Mouse (Mus musculus) hindbrain, embryonic 13.5 days (tissue): ENCODE measurements around the gene Fnip2. TPM values are rescaled to one million over a fixed set of nuclear protein-coding genes. Genes with fewer than 3 reads are reported as not detected.

Source experiments
- ATAC-seq: fragments of 200-750 bp; cut with Nextera tagmentation; 2 replicates; pipeline ENCODE4 v1.8.0; 2017; ENCODE audit warnings: moderate TSS enrichment; ENCODE audit not compliant: low FRiP score
- H3K27ac ChIP-seq: fragments of 300-500 bp; sonication (generic); 2 replicates; pipeline ENCODE4 v1.5.1; 2015; ENCODE audit warnings: inconsistent platforms, mild to moderate bottlenecking, moderate library complexity
- H3K27me3 ChIP-seq: fragments of 300-500 bp; sonication (generic); 2 replicates; pipeline ENCODE4 v1.6.1; 2015; ENCODE audit warnings: mild to moderate bottlenecking, inconsistent platforms
- H3K36me3 ChIP-seq: fragments of 300-500 bp; sonication (generic); 2 replicates; pipeline ENCODE4 v1.6.1; 2015; ENCODE audit warnings: mild to moderate bottlenecking, inconsistent platforms
- H3K4me1 ChIP-seq: fragments of 300-500 bp; sonication (generic); replicated peaks from 2 replicates; pipeline ENCODE4 v1.6.1; 2015; ENCODE audit warnings: inconsistent platforms
- H3K4me2 ChIP-seq: fragments of 300-500 bp; sonication (generic); 2 replicates; pipeline ENCODE4 v1.6.1; 2015; ENCODE audit warnings: inconsistent platforms, mild to moderate bottlenecking, moderate library complexity
- H3K4me3 ChIP-seq: fragments of 300-500 bp; sonication (generic); 2 replicates; pipeline ENCODE4 v1.5.1; 2015; ENCODE audit warnings: mild to moderate bottlenecking, inconsistent platforms
- H3K9ac ChIP-seq: fragments of 300-500 bp; sonication (generic); 2 replicates; pipeline ENCODE4 v1.6.1; 2015; ENCODE audit warnings: mild to moderate bottlenecking, inconsistent platforms
- H3K9me3 ChIP-seq: fragments of 300-500 bp; sonication (generic); 2 replicates; pipeline ENCODE4 v1.6.1; 2016; ENCODE audit warnings: inconsistent platforms
- WGBS: fragments of 180-500 bp; shearing (Covaris S2); methylation state at CpG from one replicate; pipeline ENCODE4 v1.1.7; 2015; 5-methylcytosine and 5-hydroxymethylcytosine counted together
- polyA plus RNA-seq: library from polyadenylated mRNA; unstranded; fragments of >200 nt; fragmentation: Nextera tagmentation; extraction: Ambion mirVana; gene quantifications from 2 replicates; pipeline ENCODE4 v1.2.1, GENCODE M21; 2015

Gene Fnip2
- polyA plus RNA-seq, 1 experiment from 2014 or later, result 4.7 TPM

DNA sequence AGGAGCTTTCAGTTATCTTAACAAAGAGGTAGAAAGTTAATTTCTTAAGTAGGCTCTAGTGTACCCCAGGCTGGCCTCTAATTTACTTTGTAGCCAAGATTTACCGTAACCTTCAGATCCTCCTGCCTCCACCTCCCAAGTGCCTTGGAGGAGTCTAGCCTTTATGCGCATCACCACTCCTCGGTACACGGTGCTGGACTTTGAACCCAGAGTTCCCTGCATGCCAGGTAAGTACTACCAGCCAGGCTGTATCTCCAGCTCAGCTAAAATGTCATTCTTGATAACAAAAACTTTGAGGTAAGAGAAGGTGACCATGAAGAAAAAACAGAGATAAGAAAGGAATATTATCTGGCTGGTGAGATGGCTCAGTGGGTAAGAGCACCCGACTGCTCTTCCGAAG, 7.0 kb downstream of the Fnip2 start:
- ATAC-seq, result no peak
- Histone ChIP-seq H3K4me3 (no peak overlapping the region), H3K4me2 (no peak overlapping the region), H3K4me1 (peaks cover 14% of the 10 kb centered on the region), H3K27ac (no peak overlapping the region), H3K9me3 (no peaks in the 10 kb centered on the region), H3K27me3 (no peaks in the 10 kb centered on the region), H3K9ac (no peak overlapping the region), H3K36me3 (no peaks in the 10 kb centered on the region)
- 94% methylated on average over 6 of the region's 6 CpGs for WGBS

DNA sequence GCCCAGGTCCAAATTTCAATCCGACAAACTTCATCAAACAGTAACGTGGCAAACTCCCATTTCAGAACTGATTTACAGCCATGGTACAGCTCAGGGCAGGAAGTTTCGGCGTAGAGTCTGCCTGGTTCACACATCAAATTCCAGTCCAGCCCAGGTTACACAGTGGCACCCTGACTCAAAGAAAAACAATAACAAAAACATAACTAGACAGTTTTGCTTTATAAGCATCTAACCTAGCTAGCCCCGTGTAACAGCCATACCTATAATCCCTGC, 7.9 kb downstream of the Fnip2 start:
- H3K4me1 ChIP-seq, result peaks cover 8% of the 10 kb centered on the region
- no peaks in the 10 kb centered on the region for H3K36me3 ChIP-seq
- H3K9me3 ChIP-seq, result no peaks in the 10 kb centered on the region
- ATAC-seq, result no peak
- no peak overlapping the region for H3K27ac ChIP-seq
- H3K27me3 ChIP-seq, result no peaks in the 10 kb centered on the region
- H3K4me2 ChIP-seq, result no peak overlapping the region
- no peak overlapping the region for H3K4me3 ChIP-seq
- H3K9ac ChIP-seq, result no peak overlapping the region
- WGBS, result 89% methylated on average over 5 of the region's 5 CpGs

DNA sequence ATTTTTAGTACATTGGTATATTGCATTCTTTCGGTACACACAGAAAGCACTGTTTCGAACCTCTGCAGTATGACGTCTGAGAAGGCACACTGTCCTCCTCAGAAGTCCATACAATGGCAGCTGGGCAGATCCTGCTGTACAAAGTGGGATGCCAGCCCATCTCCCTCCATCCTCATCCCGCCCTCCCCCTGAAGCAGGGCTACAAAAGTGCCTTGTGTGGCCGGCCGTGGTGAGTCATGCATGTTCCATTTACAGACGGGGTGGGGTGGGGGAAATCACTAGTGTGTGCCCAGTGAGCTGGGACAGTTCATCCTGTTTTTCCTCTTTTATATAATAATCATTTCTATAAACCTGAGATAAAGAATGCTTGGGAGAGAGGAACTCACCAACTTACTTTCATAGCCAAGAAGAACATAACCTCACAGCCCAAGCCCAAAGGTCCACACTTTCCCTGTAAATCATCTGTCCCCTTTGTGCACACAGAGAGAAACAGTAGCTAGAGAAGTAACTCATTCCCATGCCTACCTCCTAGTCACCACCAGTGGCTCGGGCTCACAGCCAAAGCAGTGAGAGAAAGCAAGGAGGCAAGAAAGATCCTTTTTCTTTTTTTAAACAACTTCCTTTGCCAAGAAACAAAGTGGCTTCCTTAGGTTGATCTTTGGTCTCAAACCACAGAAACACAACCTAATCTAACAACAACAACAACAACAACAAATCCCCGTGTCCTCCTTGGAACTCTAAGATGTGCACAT, 8.4 kb downstream of the Fnip2 start:
- no peaks in the 10 kb centered on the region for H3K27me3 ChIP-seq
- no peaks in the 10 kb centered on the region for H3K36me3 ChIP-seq
- no peaks in the 10 kb centered on the region for H3K9me3 ChIP-seq
- 78% methylated on average over 9 of the region's 9 CpGs for WGBS
- no peak overlapping the region for H3K4me3 ChIP-seq
- peak; percentile 61 for ATAC-seq
- peaks cover 8% of the 10 kb centered on the region for H3K4me1 ChIP-seq
- no peak overlapping the region for H3K9ac ChIP-seq
- H3K27ac ChIP-seq, result peak overlapping the region; percentile 58
- no peak overlapping the region for H3K4me2 ChIP-seq

- H3K4me1 ChIP-seq, result peaks cover 7% of the 10 kb centered on the region
- H3K4me3 ChIP-seq, result no peak overlapping the region
- 92% methylated on average over 6 of the region's 6 CpGs for WGBS
- ATAC-seq, result no peak
- H3K9me3 ChIP-seq, result no peaks in the 10 kb centered on the region
- no peaks in the 10 kb centered on the region for H3K27me3 ChIP-seq
- H3K4me2 ChIP-seq, result no peak overlapping the region
- no peak overlapping the region for H3K9ac ChIP-seq
- H3K27ac ChIP-seq, result no peak overlapping the region
- no peaks in the 10 kb centered on the region for H3K36me3 ChIP-seq
These were observed 12.5 kb downstream of the Fnip2 start for GRCm38 (mm10) chr3:79555061-79555460.

- Histone ChIP-seq H3K4me3 (no peak overlapping the region), H3K9me3 (no peaks in the 10 kb centered on the region), H3K4me2 (no peak overlapping the region), H3K9ac (no peak overlapping the region), H3K27me3 (no peaks in the 10 kb centered on the region), H3K27ac (no peak overlapping the region), H3K4me1 (0 out of 2 replicates have a peak, but pooled peaks cover 3% of the 10 kb centered on the region), H3K36me3 (no peaks in the 10 kb centered on the region)
- no peak for ATAC-seq
- WGBS, result 95% methylated on average over 3 of the region's 3 CpGs
These were observed 13.8 kb downstream of the Fnip2 start for GRCm38 (mm10) chr3:79553779-79554178.

DNA sequence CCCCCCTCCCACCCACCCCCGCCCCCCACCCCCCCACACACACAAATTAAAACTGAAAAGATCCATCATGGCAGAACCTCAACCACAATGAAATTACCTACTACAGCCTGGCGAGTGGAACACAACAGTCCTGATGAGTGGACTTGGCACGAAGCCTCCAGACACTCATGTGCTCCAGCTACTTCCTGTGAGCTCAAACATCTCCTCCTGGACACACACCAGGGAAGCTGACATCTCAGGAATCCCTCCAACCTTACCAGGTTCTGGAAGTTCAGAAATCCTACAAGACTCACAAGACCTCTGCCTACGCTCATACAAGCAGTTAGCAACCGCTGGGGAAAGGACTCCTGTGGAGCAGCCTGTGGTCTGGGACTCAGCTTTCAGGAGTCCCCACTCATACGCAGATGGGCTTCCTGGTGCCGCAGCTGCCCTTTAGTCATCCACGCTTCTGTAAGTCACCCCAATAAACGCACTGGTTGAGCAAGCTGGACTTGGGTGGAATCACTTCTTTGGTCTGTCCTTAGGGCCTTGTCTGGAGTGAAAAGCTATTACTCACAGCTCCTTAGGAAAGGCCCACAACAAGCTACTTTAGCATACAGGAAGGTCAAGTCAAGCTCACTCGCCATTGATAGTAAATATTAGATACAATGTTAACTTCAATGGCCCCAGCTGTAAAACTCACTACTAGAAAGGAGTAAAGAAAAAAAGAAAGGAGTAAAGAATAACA, 15.6 kb downstream of the Fnip2 start:
- WGBS, result 84% methylated on average over 9 of the region's 10 CpGs

DNA sequence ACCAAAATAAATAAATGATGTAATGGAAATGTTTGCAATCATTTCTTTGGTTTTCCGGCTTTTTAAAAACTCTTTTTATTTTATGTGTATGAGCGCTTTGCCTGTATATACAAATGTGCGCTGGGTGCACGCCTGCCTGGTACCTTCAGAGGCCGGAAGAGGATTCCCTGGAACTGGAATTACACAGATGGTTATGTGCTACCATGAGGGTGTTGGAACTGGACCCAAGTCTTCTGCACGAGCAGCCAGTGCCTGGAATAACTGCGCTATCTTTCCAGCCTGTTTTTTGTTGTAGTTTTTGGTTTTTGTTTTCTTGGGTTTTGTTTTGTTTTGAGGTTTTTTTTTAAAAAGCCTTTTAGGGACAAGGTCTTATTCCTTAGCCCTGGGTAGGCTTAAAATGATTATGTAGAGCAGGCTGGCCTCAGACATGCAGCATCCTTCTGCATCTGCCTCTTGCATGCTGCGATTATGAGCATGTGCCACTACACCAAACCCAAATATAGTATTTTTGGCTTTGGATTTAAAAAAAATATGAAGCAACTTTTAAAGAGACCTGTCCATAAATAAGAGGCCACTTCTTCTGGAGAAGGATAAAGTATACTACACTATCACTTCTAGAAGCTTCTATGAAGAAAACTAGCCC, 17.7 kb downstream of the Fnip2 start:
- 97% methylated on average over 8 of the region's 8 CpGs for WGBS
- Histone ChIP-seq H3K9me3 (no peaks in the 10 kb centered on the region), H3K4me2 (no peak overlapping the region), H3K9ac (no peak overlapping the region), H3K36me3 (no peaks in the 10 kb centered on the region; the same call in 1 of the 2 replicates), H3K27me3 (no peaks in the 10 kb centered on the region), H3K4me3 (no peak overlapping the region), H3K4me1 (0 out of 2 replicates have a peak, but pooled peaks cover 3% of the 10 kb centered on the region), H3K27ac (no peak overlapping the region)
- ATAC-seq, result no peak

More for the DNA sequence above, 15.6 kb downstream of the Fnip2 start:
- no peak overlapping the region for H3K27ac ChIP-seq
- H3K9ac ChIP-seq, result no peak overlapping the region
- H3K4me1 ChIP-seq, result 0 out of 2 replicates have a peak, but pooled peaks cover 3% of the 10 kb centered on the region
- H3K4me2 ChIP-seq, result no peak overlapping the region
- no peaks in the 10 kb centered on the region for H3K36me3 ChIP-seq
- no peak for ATAC-seq
- H3K9me3 ChIP-seq, result no peaks in the 10 kb centered on the region
- H3K27me3 ChIP-seq, result no peaks in the 10 kb centered on the region
- H3K4me3 ChIP-seq, result no peak overlapping the region

- H3K36me3 ChIP-seq, result no peaks in the 10 kb centered on the region; the same call in 1 of the 2 replicates
- H3K4me2 ChIP-seq, result no peak overlapping the region
- WGBS, result 87% methylated on average over 17 of the region's 17 CpGs
- ATAC-seq, result no peak
- no peak overlapping the region for H3K27ac ChIP-seq
- H3K4me1 ChIP-seq, result 0 out of 2 replicates have a peak, but pooled peaks cover 3% of the 10 kb centered on the region
- H3K27me3 ChIP-seq, result no peaks in the 10 kb centered on the region
- H3K9ac ChIP-seq, result no peak overlapping the region
- no peaks in the 10 kb centered on the region for H3K9me3 ChIP-seq
- H3K4me3 ChIP-seq, result no peak overlapping the region
These were observed 18.7 kb downstream of the Fnip2 start for GRCm38 (mm10) chr3:79548681-79549437.

GRCm38 (mm10) chr3:79542585-79542984, 25.0 kb downstream of the Fnip2 start:
- H3K9ac ChIP-seq, result no peak overlapping the region
- WGBS, result 42% methylated on average over 6 of the region's 6 CpGs
- ATAC-seq, result 0 out of 2 replicates have a peak, but pooled peaks have one; percentile 17
- H3K36me3 ChIP-seq, result no peaks in the 10 kb centered on the region; the same call in none of the 2 replicates
- H3K27me3 ChIP-seq, result no peaks in the 10 kb centered on the region
- no peak overlapping the region for H3K27ac ChIP-seq
- H3K4me1 ChIP-seq, result peaks cover 5% of the 10 kb centered on the region; the same call in 1 of the 2 replicates
- H3K4me2 ChIP-seq, result no peak overlapping the region
- no peak overlapping the region for H3K4me3 ChIP-seq
- H3K9me3 ChIP-seq, result no peaks in the 10 kb centered on the region

DNA sequence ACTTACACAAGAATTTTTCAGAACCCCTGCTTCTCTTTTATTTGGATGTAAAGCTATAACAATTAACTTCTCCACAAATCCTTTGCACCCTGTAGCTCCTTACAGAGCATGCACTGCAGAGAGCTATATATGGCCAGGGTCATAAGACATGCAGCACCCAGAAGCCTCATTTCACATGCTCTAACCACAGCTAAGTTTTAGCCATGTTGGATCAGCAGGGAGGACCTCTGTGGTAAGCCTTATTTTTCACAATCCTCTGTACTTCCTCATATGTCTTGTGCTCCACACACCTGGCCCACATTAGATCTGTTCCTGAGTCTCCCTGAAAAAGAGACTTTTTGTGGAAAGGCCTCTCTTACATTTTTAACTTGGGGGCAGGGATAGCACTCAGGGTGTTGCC, 27.9 kb downstream of the Fnip2 start:
- Histone ChIP-seq H3K27ac (no peak overlapping the region), H3K4me1 (peaks cover 5% of the 10 kb centered on the region; the same call in 1 of the 2 replicates), H3K4me2 (no peak overlapping the region), H3K27me3 (no peaks in the 10 kb centered on the region), H3K36me3 (no peaks in the 10 kb centered on the region; the same call in 1 of the 2 replicates), H3K9ac (no peak overlapping the region), H3K4me3 (no peak overlapping the region), H3K9me3 (no peaks in the 10 kb centered on the region)
- ATAC-seq, result no peak

DNA sequence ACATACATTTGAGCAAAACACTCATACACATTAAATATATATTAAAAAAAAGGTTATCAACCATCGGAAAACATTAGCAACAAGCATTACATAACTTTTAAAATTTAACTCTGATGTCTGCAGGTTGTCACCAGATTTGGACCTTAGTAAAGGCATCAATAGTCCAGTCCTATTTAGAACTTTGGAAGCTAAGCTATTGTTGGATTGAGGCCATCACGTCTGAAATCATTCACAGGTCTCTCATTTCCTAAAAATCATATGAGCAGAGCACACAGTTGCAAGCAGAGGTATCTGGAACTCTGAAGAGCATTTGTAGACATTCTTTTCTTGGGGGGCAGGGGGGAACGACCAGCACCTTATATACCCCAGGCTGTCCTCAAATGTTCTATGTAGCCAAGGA, 28.5 kb downstream of the Fnip2 start:
- no peaks in the 10 kb centered on the region; the same call in 1 of the 2 replicates for H3K36me3 ChIP-seq
- peaks cover 5% of the 10 kb centered on the region; the same call in 1 of the 2 replicates for H3K4me1 ChIP-seq
- H3K4me3 ChIP-seq, result no peak overlapping the region
- H3K27me3 ChIP-seq, result no peaks in the 10 kb centered on the region
- H3K9me3 ChIP-seq, result no peaks in the 10 kb centered on the region
- no peak overlapping the region for H3K9ac ChIP-seq
- no peak overlapping the region for H3K27ac ChIP-seq
- ATAC-seq, result no peak
- WGBS, result 92% methylated on average over 3 of the region's 3 CpGs
- no peak overlapping the region for H3K4me2 ChIP-seq

GRCm38 (mm10) chr3:79538342-79538741, 29.3 kb downstream of the Fnip2 start:
- Histone ChIP-seq H3K27me3 (no peaks in the 10 kb centered on the region), H3K36me3 (no peaks in the 10 kb centered on the region; the same call in 1 of the 2 replicates), H3K4me3 (no peak overlapping the region), H3K9me3 (no peaks in the 10 kb centered on the region), H3K27ac (no peak overlapping the region), H3K4me2 (no peak overlapping the region), H3K4me1 (peaks cover 5% of the 10 kb centered on the region; the same call in 1 of the 2 replicates), H3K9ac (no peak overlapping the region)
- ATAC-seq, result no peak
- WGBS, result 95% methylated on average over 3 of the region's 3 CpGs
